Mouse (Mus musculus) mesoderm, embryonic 11.5 days (tissue): ENCODE results near the gene Exd1.
"Not testable (repeated sequence)": the region's sequence is repeated elsewhere in the genome, so short reads cannot be mapped to it uniquely, and the experiment has no call there.

Experiments used
- DNase-seq: peaks from one replicate; pipeline ENCODE4 v3.0.0-alpha.2; 2012; ENCODE audit warnings: low read depth, low spot score

Exd1 gene

GRCm38 (mm10) chr2:119542106-119542505 is 5.3 kb downstream of the Exd1 start:
- peak; percentile 25 for DNase-seq

DNA sequence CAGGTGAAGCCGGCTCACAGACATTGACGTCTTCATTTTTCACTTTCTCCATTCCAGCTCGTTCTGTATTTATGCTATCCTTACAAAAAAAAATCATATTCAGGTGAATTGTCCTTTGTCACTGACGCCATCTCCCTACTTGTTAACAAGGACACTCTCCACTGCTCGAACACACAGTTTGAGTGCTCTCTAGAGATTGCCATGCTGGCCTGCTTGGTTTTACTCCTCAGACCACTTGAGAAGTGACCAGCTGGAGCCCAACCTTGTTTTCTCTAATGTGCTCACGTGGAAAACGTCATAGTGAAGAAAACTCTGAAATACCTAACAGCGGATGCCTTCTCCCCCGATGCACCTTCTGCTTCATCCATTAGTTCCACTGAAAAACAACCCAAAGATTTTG is 8.6 kb downstream of the Exd1 start:
- DNase-seq: no peak

DNA sequence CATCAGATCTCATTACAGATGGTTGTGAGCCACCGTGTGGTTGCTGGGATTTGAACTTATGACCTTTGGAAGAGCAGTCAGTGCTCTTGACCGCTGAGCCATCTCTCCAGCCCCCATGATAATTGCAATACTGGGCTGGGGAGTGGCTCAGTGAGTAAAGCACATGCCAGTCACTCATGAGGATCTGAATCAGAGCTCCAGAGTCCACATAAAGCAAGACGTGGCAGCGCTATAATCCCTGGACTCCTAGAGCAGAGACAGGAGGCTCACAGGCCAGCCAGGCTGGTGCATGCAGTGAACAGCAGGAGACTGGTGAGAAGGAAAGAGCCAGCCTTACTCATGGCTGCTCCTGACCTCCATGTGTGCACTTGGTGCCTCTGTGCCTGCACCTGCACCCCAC is 22.0 kb downstream of the Exd1 start:
- no peak for DNase-seq

DNA sequence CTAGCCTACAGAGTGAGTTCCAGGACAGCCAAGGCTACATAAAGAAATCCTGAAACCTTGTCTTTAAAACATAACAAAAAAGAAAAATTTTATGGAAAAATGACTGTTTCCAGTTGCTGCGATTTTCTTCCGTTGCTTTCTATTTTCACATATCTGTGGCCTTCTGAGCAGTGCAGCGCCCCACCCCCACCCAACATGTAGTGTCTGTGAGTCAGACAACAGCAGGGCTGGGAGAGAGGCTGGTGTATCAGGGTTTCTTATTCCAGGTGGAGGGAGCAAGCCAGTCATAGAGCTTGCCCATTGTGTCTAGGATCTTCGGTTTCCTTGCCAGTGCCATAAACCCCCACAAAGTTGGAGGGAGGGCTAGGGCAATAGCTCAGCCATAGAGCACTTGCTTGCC is 23.6 kb downstream of the Exd1 start:
- DNase-seq: no peak

- no peak for DNase-seq
Measured at GRCm38 (mm10) chr2:119520550-119520949, 26.9 kb downstream of the Exd1 start.

GRCm38 (mm10) chr2:119516811-119517210 is 30.6 kb downstream of the Exd1 start:
- DNase-seq: no peak

- DNase-seq: no peak
Measured at GRCm38 (mm10) chr2:119514026-119514522, 33.4 kb downstream of the Exd1 start.

DNA sequence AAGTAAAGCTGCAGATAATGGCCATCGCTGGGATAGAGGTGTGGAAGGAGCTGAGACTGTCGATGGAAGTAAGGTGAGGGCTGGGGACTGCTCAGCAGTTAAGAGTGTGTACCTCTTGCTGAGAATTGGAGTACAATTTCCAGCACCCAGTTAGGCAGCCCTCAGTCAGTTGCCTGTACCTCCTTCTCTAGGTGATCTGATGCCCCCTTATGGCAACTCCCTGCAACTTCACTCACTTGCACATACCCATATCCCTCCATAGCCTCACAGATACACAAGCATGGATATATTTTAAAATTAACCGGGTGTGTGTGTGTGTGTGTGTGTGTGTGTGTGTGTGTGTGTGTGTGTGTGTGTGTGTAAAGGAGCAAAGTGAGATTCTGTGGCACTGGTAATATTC is 35.1 kb downstream of the Exd1 start:
- no peak for DNase-seq

DNA sequence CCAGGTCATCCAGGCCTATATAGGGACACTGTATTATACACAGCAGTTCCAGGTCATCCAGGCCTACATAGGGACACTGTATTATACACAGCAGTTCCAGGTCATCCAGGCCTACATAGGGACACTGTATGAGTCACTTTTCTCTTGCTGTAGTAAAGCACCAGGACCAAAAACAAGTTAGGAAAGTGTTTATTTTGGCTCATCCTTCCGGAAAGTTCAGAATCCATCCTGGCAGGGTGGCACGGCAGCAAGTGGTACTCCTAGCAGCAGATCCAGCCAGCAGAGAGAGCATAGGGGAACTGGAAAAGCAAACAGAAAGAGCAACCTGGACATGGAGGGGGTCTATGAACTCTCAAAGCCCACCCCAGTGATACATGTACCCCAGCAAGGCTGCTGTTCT is 36.6 kb downstream of the Exd1 start:
- no peak for DNase-seq

DNA sequence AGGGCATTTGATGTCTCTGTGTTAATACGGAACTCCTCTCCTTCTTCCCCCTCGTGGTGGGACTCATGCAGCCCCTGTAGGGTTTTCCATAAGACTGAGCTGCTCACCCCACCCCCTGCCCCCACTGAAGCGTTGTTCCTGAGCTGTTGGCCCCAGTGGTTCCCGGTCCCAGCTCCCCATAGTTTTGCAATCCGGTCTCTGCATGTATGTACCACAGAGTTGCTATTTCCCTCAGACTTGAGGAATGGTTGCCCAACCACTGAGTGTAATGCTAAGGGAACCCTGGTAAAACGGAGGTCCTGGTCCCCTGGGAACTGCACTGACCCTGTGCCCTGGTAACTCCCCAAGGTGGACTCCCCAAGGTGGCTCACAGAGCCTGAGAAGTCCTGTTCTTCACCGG is 38.9 kb downstream of the Exd1 start:
- not testable (repeated sequence) for DNase-seq

- no peak for DNase-seq
Measured at GRCm38 (mm10) chr2:119507108-119507507, 40.3 kb downstream of the Exd1 start.

DNA sequence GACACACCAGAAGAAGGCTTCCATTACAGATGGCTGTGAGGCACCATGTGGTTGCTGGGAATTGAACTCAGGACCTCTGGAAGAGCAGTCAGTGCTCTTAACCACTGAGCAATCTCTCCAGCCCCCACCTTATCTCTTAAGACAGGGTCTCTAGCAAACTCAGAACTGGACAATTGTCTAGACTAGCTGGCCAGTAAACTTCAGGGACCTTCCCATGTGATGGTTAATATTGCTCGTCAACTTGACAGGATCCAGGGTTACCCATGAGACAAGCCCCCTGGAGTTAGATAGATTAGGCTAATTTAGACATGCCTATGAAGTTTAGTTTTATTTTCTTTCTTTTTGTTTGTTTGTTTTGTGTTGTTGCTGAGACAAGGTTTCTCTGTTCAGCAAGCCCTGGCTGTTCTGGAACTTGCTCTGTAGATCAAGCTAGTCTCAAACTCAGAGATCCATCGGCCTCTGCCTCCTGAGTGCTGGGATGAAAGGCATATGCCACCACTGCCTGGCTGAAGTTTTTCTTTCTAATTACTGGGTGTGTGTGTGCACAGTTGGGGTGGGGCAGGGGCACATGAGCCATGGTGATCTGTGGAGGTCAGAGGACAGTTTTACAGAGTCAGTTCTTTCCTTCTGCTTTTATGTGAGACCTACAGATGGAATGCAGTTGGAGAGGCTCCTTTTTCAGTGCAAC is 46.3 kb downstream of the Exd1 start:
- no peak for DNase-seq

DNA sequence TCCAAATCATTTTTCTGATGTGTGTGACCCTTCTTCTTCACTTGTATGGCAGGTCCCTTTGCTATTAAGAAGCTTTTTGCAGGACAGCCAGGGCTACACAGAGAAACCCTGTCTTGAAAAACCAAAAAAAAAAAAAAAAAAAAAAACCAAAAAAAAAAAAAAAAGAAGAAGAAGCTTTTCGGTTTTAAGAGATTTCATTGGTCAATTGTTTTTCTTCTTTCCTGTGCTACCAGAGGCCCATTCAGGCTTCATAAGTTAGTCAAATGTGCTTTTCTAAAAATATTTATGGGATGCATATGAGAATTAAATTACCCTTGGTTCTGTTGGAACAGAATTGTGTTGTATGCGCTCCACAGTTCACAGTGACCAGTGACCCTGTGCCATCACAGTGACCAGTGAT is 48.6 kb downstream of the Exd1 start:
- no peak for DNase-seq

DNA sequence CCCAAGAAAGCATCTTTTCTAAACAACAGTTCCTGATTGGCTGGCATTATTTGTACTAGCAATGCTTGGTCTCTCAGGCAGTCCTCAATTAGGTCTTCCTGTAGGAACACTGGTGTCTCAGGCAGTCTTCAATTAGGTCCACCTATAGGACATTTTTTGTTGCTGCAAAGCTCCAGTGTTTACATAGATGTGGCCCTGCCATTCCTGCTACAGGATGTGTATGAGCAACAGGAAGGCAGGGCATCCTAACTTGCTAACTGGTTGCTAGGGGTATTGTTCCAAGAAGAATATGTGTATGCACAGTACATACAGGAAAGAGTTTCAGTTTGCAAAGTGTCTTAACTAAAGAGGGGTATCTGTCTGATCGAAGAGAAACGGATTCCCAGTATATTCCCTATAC is 51.3 kb downstream of the Exd1 start:
- no peak for DNase-seq

DNA sequence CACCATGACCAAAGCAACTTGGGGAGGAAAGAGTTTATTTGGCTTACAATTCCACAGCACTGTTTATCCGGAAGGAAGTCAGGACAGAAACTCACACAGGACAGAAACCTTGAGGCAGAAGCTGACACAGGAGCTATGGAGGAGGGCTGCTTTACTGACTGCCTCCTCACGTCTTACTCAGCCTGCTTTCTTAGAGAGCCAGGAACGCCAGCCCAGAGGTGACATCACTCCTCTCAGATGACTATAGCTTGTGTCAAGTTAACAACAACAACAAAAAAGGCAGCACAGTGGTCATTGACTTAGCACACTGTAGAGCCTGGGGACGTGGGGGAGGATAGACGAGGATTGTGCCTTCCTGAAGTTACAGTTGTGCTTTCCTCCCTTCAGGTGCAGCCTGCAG is 55.5 kb downstream of the Exd1 start:
- no peak for DNase-seq

DNA sequence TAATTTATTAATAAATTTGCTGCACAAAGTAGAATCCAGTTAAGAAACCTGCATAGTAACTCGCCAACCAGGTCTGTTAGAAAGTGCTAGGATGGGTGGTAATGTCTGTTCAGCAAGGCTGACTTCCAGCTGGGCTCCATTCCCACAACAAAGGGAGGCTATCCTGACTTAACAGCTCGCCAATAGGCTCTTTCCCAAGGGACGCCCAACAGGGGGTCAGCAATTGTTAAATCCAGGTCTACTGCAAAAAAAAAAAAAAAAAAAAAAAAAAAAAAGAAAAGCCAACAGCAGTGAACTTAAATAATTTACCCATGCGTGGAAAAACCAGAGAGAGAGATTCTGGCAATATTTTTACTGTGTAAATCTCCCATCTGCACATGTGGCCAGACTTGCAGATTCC is 60.9 kb downstream of the Exd1 start:
- peak; percentile 21 for DNase-seq

GRCm38 (mm10) chr2:119482307-119482706 is 65.1 kb downstream of the Exd1 start:
- DNase-seq: no peak

DNA sequence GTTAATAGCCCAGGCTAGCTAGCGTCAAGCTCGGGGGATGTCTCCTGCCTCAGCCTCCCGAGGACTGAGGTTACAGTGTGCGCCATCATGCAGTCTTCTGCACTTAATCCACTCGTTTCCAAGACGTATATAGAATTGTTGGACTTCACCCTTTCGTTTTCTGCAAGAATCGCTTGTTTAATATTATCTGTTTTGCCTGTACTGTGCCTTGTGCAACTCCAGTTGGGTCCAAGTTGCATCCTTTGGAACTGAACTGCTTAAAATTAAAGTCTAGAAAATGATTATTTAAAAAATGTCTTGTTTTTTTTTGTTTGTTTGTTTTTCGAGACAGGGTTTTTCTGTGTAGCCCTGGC is 69.1 kb downstream of the Exd1 start:
- DNase-seq: no peak

- peak; percentile 99 for DNase-seq
Measured at GRCm38 (mm10) chr2:119477571-119478396, 69.6 kb downstream of the Exd1 start, which contains the start of gene Ino80. Gene Ino80, minus strand, starts transcription at chr2:119477687.

DNA sequence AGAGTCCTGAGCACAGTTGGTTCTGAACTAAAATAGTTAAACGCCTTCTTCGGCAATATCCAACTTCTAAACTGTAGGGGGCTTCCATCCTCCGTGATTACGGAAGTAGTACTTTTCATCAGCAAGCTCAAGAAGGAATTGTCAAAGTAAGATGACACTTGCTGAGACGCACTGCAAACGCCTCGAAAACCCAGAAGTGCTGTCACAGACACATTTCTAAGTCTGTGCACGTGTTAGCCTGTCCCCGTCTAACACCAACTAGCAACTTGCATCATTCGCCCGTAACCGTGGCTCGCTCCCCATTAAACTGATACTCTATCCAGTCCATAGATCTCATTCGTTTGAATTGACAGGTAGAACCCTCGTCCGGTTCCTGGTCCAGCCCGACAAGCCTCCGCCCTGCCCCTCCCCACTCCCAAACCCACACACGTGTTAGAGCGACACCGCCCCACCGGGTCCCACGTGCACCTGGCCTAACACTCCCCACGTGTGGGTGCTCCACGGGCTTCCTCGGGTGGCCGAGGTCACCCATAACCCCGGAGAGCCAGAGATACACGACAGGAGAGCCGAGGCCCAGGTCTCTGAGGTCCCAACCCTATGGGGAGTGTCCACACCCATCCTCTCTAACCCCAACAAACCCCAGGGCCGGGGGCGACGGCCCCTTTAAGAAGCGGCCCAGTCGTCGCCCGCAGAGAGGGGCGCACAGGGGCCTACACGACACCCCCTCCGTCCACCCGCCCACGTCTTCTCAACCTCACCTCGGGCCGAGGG is 70.6 kb downstream of the Exd1 start:
- DNase-seq: peak; percentile 63

GRCm38 (mm10) chr2:119476166-119476565 is 71.3 kb downstream of the Exd1 start:
- no peak for DNase-seq
